Mouse (Mus musculus) 416B (cell line): Measurements from ENCODE around the gene Glis2.
A peak's percentile ranks its signal among the peaks of the same experiment; 100 is the strongest.

Experiments
- DNase-seq: peaks from one replicate; pipeline ENCODE4 v3.0.0; 2011; ENCODE audit warnings: low read depth

The Glis2 gene

GRCm38 (mm10) chr16:4659326-4659725 is 64.8 kb downstream of the Glis2 start:
- no peak for DNase-seq

GRCm38 (mm10) chr16:4661605-4662004 is 67.1 kb downstream of the Glis2 start:
- DNase-seq = no peak

GRCm38 (mm10) chr16:4663806-4664205 is 69.3 kb downstream of the Glis2 start:
- no peak for DNase-seq

GRCm38 (mm10) chr16:4665726-4666125 is 71.2 kb downstream of the Glis2 start:
- no peak for DNase-seq

GRCm38 (mm10) chr16:4667190-4667808 is 72.8 kb downstream of the Glis2 start:
- peak; percentile 82 for DNase-seq

- no peak for DNase-seq
Measured at GRCm38 (mm10) chr16:4670317-4670716, 75.8 kb downstream of the Glis2 start.

- peak; percentile 96 for DNase-seq
Measured at GRCm38 (mm10) chr16:4674091-4674490, 79.6 kb downstream of the Glis2 start.
